Mouse (Mus musculus): ENCODE measurements around the gene Ywhah.
A peak's percentile ranks its signal among the peaks of the same experiment; 100 is the strongest.
"Not testable (repeated sequence)": the region's sequence is repeated elsewhere in the genome, so short reads cannot be mapped to it uniquely, and the experiment has no call there.

Gene Ywhah

GRCm38 (mm10) chr5:33011132-33012106, 7.2 kb upstream of the Ywhah start:
- peak; percentile 46 for DNase-seq (ENCODE audit: low spot score)

- no peak for DNase-seq (ENCODE audit: low spot score)
Observed at GRCm38 (mm10) chr5:33014096-33014495, 4.5 kb upstream of the Ywhah start.

- no peak for DNase-seq (ENCODE audit: low spot score)
Observed at GRCm38 (mm10) chr5:33015579-33015978, 3.0 kb upstream of the Ywhah start.

- no peak for DNase-seq (ENCODE audit: low spot score)
Observed at GRCm38 (mm10) chr5:33018189-33018560, 441 bp upstream of the Ywhah start.

GRCm38 (mm10) chr5:33019426-33019821, 808 bp downstream of the Ywhah start:
- DNase-seq (ENCODE audit: low spot score) = no peak

GRCm38 (mm10) chr5:33021622-33022021, 3.0 kb downstream of the Ywhah start:
- DNase-seq (ENCODE audit: low spot score) = no peak

GRCm38 (mm10) chr5:33023337-33023736, 4.7 kb downstream of the Ywhah start:
- DNase-seq (ENCODE audit: low spot score) = no peak

- no peak for DNase-seq (ENCODE audit: low spot score)
Observed at GRCm38 (mm10) chr5:33024474-33024873, 5.9 kb downstream of the Ywhah start.

GRCm38 (mm10) chr5:33028656-33029055, 10.0 kb downstream of the Ywhah start:
- DNase-seq (ENCODE audit: low spot score) = no peak

GRCm38 (mm10) chr5:33030425-33031175, 12.0 kb downstream of the Ywhah start:
- DNase-seq (ENCODE audit: low spot score) = no peak

- no peak for DNase-seq (ENCODE audit: low spot score)
Observed at GRCm38 (mm10) chr5:33032036-33032773, 13.6 kb downstream of the Ywhah start.

- no peak for DNase-seq (ENCODE audit: low spot score)
Observed at GRCm38 (mm10) chr5:33033121-33033520, 14.5 kb downstream of the Ywhah start.

GRCm38 (mm10) chr5:33033633-33034032, 15.0 kb downstream of the Ywhah start:
- not testable (repeated sequence) for DNase-seq (ENCODE audit: low spot score)

GRCm38 (mm10) chr5:33034100-33034499, 15.5 kb downstream of the Ywhah start:
- no peak for DNase-seq (ENCODE audit: low spot score)

GRCm38 (mm10) chr5:33034916-33035315, 16.3 kb downstream of the Ywhah start:
- no peak for DNase-seq (ENCODE audit: low spot score)

GRCm38 (mm10) chr5:33038656-33039509, 20.3 kb downstream of the Ywhah start:
- no peak for DNase-seq (ENCODE audit: low spot score)

- no peak for DNase-seq (ENCODE audit: low spot score)
Observed at GRCm38 (mm10) chr5:33039510-33039911, 20.9 kb downstream of the Ywhah start.

- DNase-seq (ENCODE audit: low spot score) = not testable (repeated sequence)
Observed at GRCm38 (mm10) chr5:33040735-33041134, 22.1 kb downstream of the Ywhah start.

- no peak for DNase-seq (ENCODE audit: low spot score)
Observed at GRCm38 (mm10) chr5:33043397-33043796, 24.8 kb downstream of the Ywhah start.

GRCm38 (mm10) chr5:33044636-33045315, 26.2 kb downstream of the Ywhah start:
- DNase-seq (ENCODE audit: low spot score) = no peak

- DNase-seq (ENCODE audit: low spot score) = no peak
Observed at GRCm38 (mm10) chr5:33045316-33045705, 26.7 kb downstream of the Ywhah start.

Data from left cerebral cortex, adult 11 months (tissue).